ENCODE assay signal across 37 mouse cellular contexts in the genomic region with DNA sequence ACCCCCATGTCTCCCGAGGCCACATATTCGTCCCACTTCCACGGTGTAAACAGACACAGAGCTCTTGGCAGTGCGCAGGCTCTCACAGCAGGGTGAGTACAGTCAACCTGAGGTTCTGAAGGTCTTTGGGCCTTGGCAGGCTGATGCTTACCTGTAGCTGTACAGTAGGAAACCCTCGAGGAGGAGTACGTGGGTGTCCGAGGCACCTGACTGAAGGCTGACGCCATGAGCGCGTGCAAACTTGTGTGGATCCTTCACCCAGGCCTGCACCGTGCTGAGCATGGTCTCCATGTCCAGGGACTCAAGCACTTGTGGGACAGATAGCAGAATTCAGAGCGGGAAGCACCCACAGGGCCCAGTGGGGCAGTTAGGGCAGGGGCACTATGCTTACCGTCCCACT. TPM values are rescaled to one million over a fixed set of nuclear protein-coding genes. Genes with fewer than 3 reads are reported as not detected.
DNase-seq lines count a peak whose midpoint lies in the region; ATAC-seq lines count a peak whose summit lies in the region.
"Had no signal": no experiment of that assay in that cellular context is flagged by ENCODE, and none has a peak within 500 bp of the region (broad histone marks: within the 10 kb centered on the region; RNA-seq: fewer than 3 reads in every experiment).

No protein-coding gene starts in this region.

- no peak overlapping the region for H3K27ac ChIP-seq in forebrain, embryonic 13.5 days
- H3K27ac ChIP-seq in forebrain, embryonic 11.5 days (ENCODE audit: low read depth, low read length) = no peak overlapping the region
- no peak overlapping the region for H3K27ac ChIP-seq in limb, embryonic 12.5 days
- no peak overlapping the region for H3K27ac ChIP-seq in limb, embryonic 10.5 days
- H3K27ac ChIP-seq: embryonic facial prominence, embryonic 10.5 days; embryonic facial prominence, embryonic 15.5 days; hindbrain, postnatal 0 days; intestine, embryonic 15.5 days; lung, embryonic 15.5 days; midbrain, embryonic 13.5 days had no signal

- H3K9me3 ChIP-seq in forebrain, embryonic 13.5 days (replicated peaks) = no peaks in the 10 kb centered on the region
- no peaks in the 10 kb centered on the region for H3K9me3 ChIP-seq in forebrain, embryonic 11.5 days (ENCODE audit: control insufficient read depth, low read length)
- H3K9me3 ChIP-seq in limb, embryonic 12.5 days = no peaks in the 10 kb centered on the region
- no peaks in the 10 kb centered on the region for H3K9me3 ChIP-seq in limb, embryonic 10.5 days (replicated peaks)
- H3K9me3 ChIP-seq: embryonic facial prominence, embryonic 10.5 days; embryonic facial prominence, embryonic 15.5 days; intestine, embryonic 15.5 days; lung, embryonic 15.5 days; midbrain, embryonic 13.5 days had no signal

- H3K4me2 ChIP-seq in forebrain, embryonic 13.5 days = no peak overlapping the region
- no peak overlapping the region for H3K4me2 ChIP-seq in forebrain, embryonic 11.5 days (ENCODE audit: low read depth, low read length, severe bottlenecking)
- H3K4me2 ChIP-seq in limb, embryonic 12.5 days = no peak overlapping the region
- H3K4me2 ChIP-seq: embryonic facial prominence, embryonic 15.5 days; intestine, embryonic 15.5 days; liver, embryonic 11.5 days; lung, embryonic 15.5 days; midbrain, embryonic 13.5 days had no signal

- H3K36me3 ChIP-seq in forebrain, embryonic 13.5 days (ENCODE audit: poor library complexity, severe bottlenecking) = peaks cover 4% of the 10 kb centered on the region; the same call in 1 of the 2 replicates
- H3K36me3 ChIP-seq in forebrain, embryonic 11.5 days (ENCODE audit: control insufficient read depth, insufficient read depth, low read length) = no peaks in the 10 kb centered on the region
- H3K36me3 ChIP-seq in limb, embryonic 12.5 days = no peaks in the 10 kb centered on the region
- H3K36me3 ChIP-seq in limb, embryonic 10.5 days = no peaks in the 10 kb centered on the region
- H3K36me3 ChIP-seq: embryonic facial prominence, embryonic 10.5 days; embryonic facial prominence, embryonic 15.5 days; intestine, embryonic 15.5 days; lung, embryonic 15.5 days had no signal

- 0 out of 2 replicates have a peak overlapping the region, but pooled peaks have one; percentile 9 for H3K9ac ChIP-seq in forebrain, embryonic 13.5 days
- no peak overlapping the region for H3K9ac ChIP-seq in forebrain, embryonic 11.5 days (ENCODE audit: low read length)
- H3K9ac ChIP-seq in limb, embryonic 12.5 days (replicated peaks) = peak overlapping the region; percentile 23; the same call in 1 of the 2 replicates
- H3K9ac ChIP-seq: embryonic facial prominence, embryonic 15.5 days; lung, embryonic 15.5 days; midbrain, embryonic 13.5 days had no signal

- DNase-seq in forebrain, embryonic 11.5 days (ENCODE audit: low spot score) = no peak
- no peak for DNase-seq in limb, embryonic 10.5 days (ENCODE audit: low spot score)
- peak; percentile 39 for DNase-seq in heart, postnatal 4 days
- DNase-seq in thymus, postnatal 25 days = no peak
- DNase-seq: adrenal gland, adult 8-10 months; cerebellum, adult 2 months; cerebellum, postnatal 14 days; kidney, adult 2 months; kidney, postnatal 36 days; lung, postnatal 36 days had no signal

- ATAC-seq in forebrain, embryonic 13.5 days = no peak
- no peak for ATAC-seq in forebrain, embryonic 11.5 days (replicated peaks; ENCODE audit: low FRiP score)
- no peak for ATAC-seq in limb, embryonic 12.5 days (ENCODE audit: insufficient number of reproducible peaks, insufficient read depth, low FRiP score, low TSS enrichment, low read depth)
- ATAC-seq in megakaryocyte progenitor cell, adult 5-6 weeks (replicated peaks; ENCODE audit: poor library complexity) = no peak
- ATAC-seq: activated CD4-positive, CD25-positive, alpha-beta regulatory T cell, adult 4 months; forebrain, embryonic 14.5 days; hindbrain, postnatal 0 days; intestine, embryonic 15.5 days; midbrain, embryonic 13.5 days had no signal

- 84% methylated on average over 13 of the region's 13 CpGs for WGBS in forebrain, embryonic 13.5 days
- WGBS in forebrain, embryonic 11.5 days = 86% methylated on average over 13 of the region's 13 CpGs
- 86% methylated on average over 13 of the region's 13 CpGs for WGBS in limb, embryonic 12.5 days
- WGBS in limb, embryonic 10.5 days = 85% methylated on average over 13 of the region's 13 CpGs

- H3K27me3 ChIP-seq in forebrain, embryonic 13.5 days = peaks cover 33% of the 10 kb centered on the region
- peaks cover 12% of the 10 kb centered on the region for H3K27me3 ChIP-seq in forebrain, embryonic 11.5 days (ENCODE audit: control insufficient read depth, insufficient read depth, low read length)
- H3K27me3 ChIP-seq in limb, embryonic 12.5 days = peaks cover 47% of the 10 kb centered on the region
- H3K27me3 ChIP-seq in limb, embryonic 10.5 days (ENCODE audit: low read depth, poor library complexity, severe bottlenecking) = peaks cover 44% of the 10 kb centered on the region

- H3K4me1 ChIP-seq in forebrain, embryonic 13.5 days = no peaks in the 10 kb centered on the region
- H3K4me1 ChIP-seq in forebrain, embryonic 11.5 days (replicated peaks; ENCODE audit: control insufficient read depth, insufficient read depth, low read length) = no peaks in the 10 kb centered on the region
- H3K4me1 ChIP-seq in limb, embryonic 12.5 days (replicated peaks) = no peaks in the 10 kb centered on the region
- H3K4me1 ChIP-seq in limb, embryonic 10.5 days = no peaks in the 10 kb centered on the region
- H3K4me1 ChIP-seq: embryonic facial prominence, embryonic 15.5 days; lung, embryonic 15.5 days; midbrain, embryonic 13.5 days had no signal

- H3K4me3 ChIP-seq in forebrain, embryonic 13.5 days = no peak overlapping the region
- no peak overlapping the region for H3K4me3 ChIP-seq in forebrain, embryonic 11.5 days (ENCODE audit: low read depth, low read length)
- H3K4me3 ChIP-seq in limb, embryonic 12.5 days (replicated peaks) = no peak overlapping the region
- H3K4me3 ChIP-seq in limb, embryonic 10.5 days = no peak overlapping the region
- H3K4me3 ChIP-seq: embryonic facial prominence, embryonic 10.5 days; embryonic facial prominence, embryonic 15.5 days; intestine, embryonic 15.5 days; lung, embryonic 15.5 days; midbrain, embryonic 13.5 days had no signal

RNA-seq across cellular contexts. Expression of a gene that starts 1.7 kb away (rescaled TPM):
- not detected in 2 replicates for polyA plus RNA-seq in forebrain, embryonic 13.5 days (2015; fragmentation: Nextera tagmentation; extraction: Ambion mirVana)
- polyA plus RNA-seq in forebrain, embryonic 11.5 days (2014; fragmentation: Nextera tagmentation; extraction: Ambion mirVana) = not detected in 2 replicates
- polyA plus RNA-seq in limb, embryonic 12.5 days (2016; fragmentation: Nextera tagmentation; extraction: Ambion mirVana) = not detected in 2 replicates
- polyA plus RNA-seq in limb, embryonic 10.5 days (2016; fragmentation: Nextera tagmentation; extraction: Ambion mirVana) = not detected in 2 replicates
- 10 to 100 TPM; 44.1 to 74.9 TPM for total RNA-seq in heart, postnatal 4 days (2021)
- not detected in 2 replicates for total RNA-seq in megakaryocyte progenitor cell, adult 5-6 weeks (2015)
- not detected in 2 replicates for total RNA-seq in megakaryocyte progenitor cell, adult 5-6 weeks (2017)
- total RNA-seq: adrenal gland, adult 8-10 months; CH12.LX; ES-E14; left cerebral cortex, postnatal 10 days; megakaryocyte-erythroid progenitor cell, adult 5-6 weeks had no signal
- polyA plus RNA-seq: embryonic facial prominence, embryonic 10.5 days; forebrain, embryonic 14.5 days; hindbrain, embryonic 11.5 days; intestine, embryonic 15.5 days; kidney, embryonic 16.5 days; liver, embryonic 11.5 days; neural tube, embryonic 14.5 days; testis, adult 2 months; urinary bladder, adult 2 months had no signal

RNA-seq across cellular contexts. Expression of a gene that starts 16.5 kb away (rescaled TPM):
- polyA plus RNA-seq in forebrain, embryonic 13.5 days (2015; fragmentation: Nextera tagmentation; extraction: Ambion mirVana) = not detected in 2 replicates
- not detected in 2 replicates for polyA plus RNA-seq in forebrain, embryonic 11.5 days (2014; fragmentation: Nextera tagmentation; extraction: Ambion mirVana)
- not detected in 2 replicates for polyA plus RNA-seq in limb, embryonic 12.5 days (2016; fragmentation: Nextera tagmentation; extraction: Ambion mirVana)
- polyA plus RNA-seq in limb, embryonic 10.5 days (2016; fragmentation: Nextera tagmentation; extraction: Ambion mirVana) = not detected in 2 replicates
- not detected for total RNA-seq in heart, postnatal 4 days (2021)
- total RNA-seq in megakaryocyte progenitor cell, adult 5-6 weeks (2015) = not detected in 2 replicates
- total RNA-seq in megakaryocyte progenitor cell, adult 5-6 weeks (2017) = not detected in 2 replicates
- total RNA-seq: adrenal gland, adult 8-10 months; adrenal gland, postnatal 4 days; CH12.LX; gastrocnemius, postnatal 36 days; hindbrain, postnatal 0 days; left cerebral cortex, postnatal 10 days; megakaryocyte-erythroid progenitor cell, adult 5-6 weeks had no signal
- polyA plus RNA-seq: activated CD4-positive, CD25-positive, alpha-beta regulatory T cell, adult 4 months; cerebellum, adult 2 months; cortical plate, adult 2 months; embryonic facial prominence, embryonic 10.5 days; forebrain, embryonic 14.5 days; hindbrain, embryonic 11.5 days; kidney, adult 2 months; kidney, embryonic 16.5 days; limb, embryonic 11.5 days; liver, embryonic 11.5 days; liver, embryonic 16.5 days; neural tube, embryonic 14.5 days; stomach, embryonic 14.5 days; urinary bladder, adult 2 months had no signal

RNA-seq across cellular contexts. Expression of a gene that starts 17.3 kb away (rescaled TPM):
- polyA plus RNA-seq in forebrain, embryonic 13.5 days (2015; fragmentation: Nextera tagmentation; extraction: Ambion mirVana) = 43.5 and 47.7 TPM in 2 replicates
- 54.8 and 59.3 TPM in 2 replicates for polyA plus RNA-seq in forebrain, embryonic 11.5 days (2014; fragmentation: Nextera tagmentation; extraction: Ambion mirVana)
- polyA plus RNA-seq in limb, embryonic 12.5 days (2016; fragmentation: Nextera tagmentation; extraction: Ambion mirVana) = 64.2 and 65.7 TPM in 2 replicates
- polyA plus RNA-seq in limb, embryonic 10.5 days (2016; fragmentation: Nextera tagmentation; extraction: Ambion mirVana) = 46.5 and 52.0 TPM in 2 replicates
- 10 to 100 TPM; 41.9 to 45.7 TPM for total RNA-seq in heart, postnatal 4 days (2021)
- total RNA-seq in megakaryocyte progenitor cell, adult 5-6 weeks (2015) = 15.5 and 17.2 TPM in 2 replicates
- 37.2 and 54.7 TPM in 2 replicates for total RNA-seq in megakaryocyte progenitor cell, adult 5-6 weeks (2017)

RNA-seq across cellular contexts. Expression of a gene that starts 23.7 kb away (rescaled TPM):
- polyA plus RNA-seq in forebrain, embryonic 13.5 days (2015; fragmentation: Nextera tagmentation; extraction: Ambion mirVana) = 555 and 583 TPM in 2 replicates
- 467 and 501 TPM in 2 replicates for polyA plus RNA-seq in forebrain, embryonic 11.5 days (2014; fragmentation: Nextera tagmentation; extraction: Ambion mirVana)
- polyA plus RNA-seq in limb, embryonic 12.5 days (2016; fragmentation: Nextera tagmentation; extraction: Ambion mirVana) = 524 and 544 TPM in 2 replicates
- 575 and 611 TPM in 2 replicates for polyA plus RNA-seq in limb, embryonic 10.5 days (2016; fragmentation: Nextera tagmentation; extraction: Ambion mirVana)
- total RNA-seq in heart, postnatal 4 days (2021) = 1,000 to 10,000 TPM; 1,326 to 1,351 TPM
- total RNA-seq in megakaryocyte progenitor cell, adult 5-6 weeks (2015) = 526 and 599 TPM in 2 replicates
- total RNA-seq in megakaryocyte progenitor cell, adult 5-6 weeks (2017) = 1,508 and 1,553 TPM in 2 replicates

RNA-seq across cellular contexts. Expression of a gene that starts 30.5 kb away (rescaled TPM):
- polyA plus RNA-seq in forebrain, embryonic 13.5 days (2015; fragmentation: Nextera tagmentation; extraction: Ambion mirVana) = 44.5 and 54.2 TPM in 2 replicates
- 20.9 and 23.2 TPM in 2 replicates for polyA plus RNA-seq in forebrain, embryonic 11.5 days (2014; fragmentation: Nextera tagmentation; extraction: Ambion mirVana)
- 0.38 and 0.43 TPM in 2 replicates for polyA plus RNA-seq in limb, embryonic 12.5 days (2016; fragmentation: Nextera tagmentation; extraction: Ambion mirVana)
- 0.06 TPM in 1 of 2 replicates, not detected in the other for polyA plus RNA-seq in limb, embryonic 10.5 days (2016; fragmentation: Nextera tagmentation; extraction: Ambion mirVana)
- under 1 TPM; 0.23 to 0.24 TPM for total RNA-seq in heart, postnatal 4 days (2021)
- total RNA-seq in megakaryocyte progenitor cell, adult 5-6 weeks (2015) = not detected in 2 replicates
- not detected in 2 replicates for total RNA-seq in megakaryocyte progenitor cell, adult 5-6 weeks (2017)
- total RNA-seq: gastrocnemius, postnatal 36 days; megakaryocyte-erythroid progenitor cell, adult 5-6 weeks had no signal
- polyA plus RNA-seq: liver, embryonic 11.5 days had no signal
